Mouse (Mus musculus) myocyte (in vitro differentiated cells): ENCODE results near the gene Ankrd42. TPM values are rescaled to one million over a fixed set of nuclear protein-coding genes. Genes with fewer than 3 reads are reported as not detected.

ENCODE experiments used
- H3K27me3 ChIP-seq: one replicate; pipeline ENCODE4 v1.6.1; 2011; ENCODE audit not compliant: control insufficient read depth, insufficient read depth, insufficient read length
- H3K36me3 ChIP-seq: one replicate; pipeline ENCODE4 v1.6.1; 2011; ENCODE audit not compliant: control insufficient read depth, insufficient read depth
- H3K4me2 ChIP-seq: one replicate; pipeline ENCODE4 v1.6.1; 2011; ENCODE audit warnings: low read depth, control low read depth
- H3K4me3 ChIP-seq: one replicate; pipeline ENCODE4 v1.5.1; 2011; ENCODE audit warnings: mild to moderate bottlenecking, control low read depth, moderate library complexity
- H3K79me2 ChIP-seq: one replicate; pipeline ENCODE4 v1.6.1; 2011; ENCODE audit not compliant: control insufficient read depth, insufficient read depth
- H3ac ChIP-seq: one replicate; pipeline ENCODE4 v1.6.1; 2011; ENCODE audit not compliant: control insufficient read depth, insufficient read length
- CEBPB ChIP-seq: IDR thresholded peaks from 2 replicates; pipeline ENCODE4 v1.6.1; 2011; ENCODE audit warnings: mild to moderate bottlenecking, moderate library complexity; ENCODE audit not compliant: poor library complexity, insufficient read depth, severe bottlenecking
- E2F4 ChIP-seq: IDR thresholded peaks from one replicate; pipeline ENCODE4 v1.6.1; 2011; ENCODE audit warnings: mild to moderate bottlenecking, control low read depth, moderate library complexity; ENCODE audit not compliant: insufficient read depth
- MAX ChIP-seq: IDR thresholded peaks from one replicate; pipeline ENCODE4 v1.6.1; 2011; ENCODE audit warnings: low read depth, mild to moderate bottlenecking, control low read depth
- MYOD1 ChIP-seq, 3 experiments: IDR thresholded peaks; one replicate each; pipeline ENCODE4 v1.6.1; 2011; ENCODE audit warnings: control low read depth in 2 of 3, low read depth in 2 of 3, mild to moderate bottlenecking in 2 of 3, moderate library complexity in 1 of 3; ENCODE audit not compliant: insufficient read length in 2 of 3, control insufficient read depth in 1 of 3
- MYOG ChIP-seq, 3 experiments: IDR thresholded peaks; one replicate each; pipeline ENCODE4 v1.6.1; 2011; ENCODE audit warnings: control low read depth in 2 of 3, low read depth in 2 of 3, mild to moderate bottlenecking in 2 of 3; ENCODE audit not compliant: insufficient read length in 2 of 3, control insufficient read depth in 1 of 3, insufficient read depth in 1 of 3
- POLR2A ChIP-seq: IDR thresholded peaks from one replicate; pipeline ENCODE4 v1.6.1; 2011; ENCODE audit warnings: low read depth, mild to moderate bottlenecking, control low read depth, moderate library complexity; ENCODE audit not compliant: insufficient read length
- POLR2AphosphoS2 ChIP-seq: IDR thresholded peaks from one replicate; pipeline ENCODE4 v1.6.1; 2011; ENCODE audit warnings: low read depth, control low read depth; ENCODE audit not compliant: insufficient read length
- REST ChIP-seq: IDR thresholded peaks from one replicate; pipeline ENCODE4 v1.6.1; 2011; ENCODE audit warnings: mild to moderate bottlenecking, control low read depth, moderate library complexity; ENCODE audit not compliant: insufficient read depth, insufficient read length
- SRF ChIP-seq: IDR thresholded peaks from one replicate; pipeline ENCODE4 v1.6.1; 2011; ENCODE audit warnings: low read depth; ENCODE audit not compliant: control insufficient read depth, insufficient read length
- TCF12 ChIP-seq: IDR thresholded peaks from one replicate; pipeline ENCODE4 v1.6.1; 2011; ENCODE audit warnings: mild to moderate bottlenecking, control low read depth; ENCODE audit not compliant: poor library complexity, insufficient read depth, severe bottlenecking
- TCF3 ChIP-seq: IDR thresholded peaks from one replicate; pipeline ENCODE4 v1.6.1; 2011; ENCODE audit warnings: low read depth, control low read depth; ENCODE audit not compliant: insufficient read length
- USF1 ChIP-seq: IDR thresholded peaks from one replicate; pipeline ENCODE4 v1.6.1; 2011; ENCODE audit warnings: low read depth, mild to moderate bottlenecking, control low read depth, moderate library complexity
- polyA plus RNA-seq: library from polyadenylated mRNA; unstranded; fragments of >200 nt; fragmentation: generic; extraction: Trizol; gene quantifications from one replicate; pipeline ENCODE4 v1.2.1, GENCODE M21; 2012; ENCODE audit warnings: missing spikeins

Ankrd42 gene
- polyA plus RNA-seq, 1 experiment: 0.74 TPM

GRCm38 (mm10) chr7:92668791-92669506 lies 32.0 kb upstream of the Ankrd42 start:
- Histone ChIP-seq H3K36me3 (peaks cover 8% of the 10 kb centered on the region), H3K4me3 (peak overlapping the region; percentile 92), H3K27me3 (no peaks in the 10 kb centered on the region), H3ac (peak overlapping the region; percentile 77), H3K4me2 (peak overlapping the region; percentile 81), H3K79me2 (peaks cover 54% of the 10 kb centered on the region)
- no peak for TF ChIP-seq SRF
- TF ChIP-seq POLR2A: no peak
- TF ChIP-seq TCF12: no peak
- peak in 1 of 3 experiments; percentile 13 for TF ChIP-seq MYOG (IDR thresholded peaks at IDR 0.05; ENCODE audit: control insufficient read depth in 1 of 3, insufficient read depth in 1 of 3, insufficient read length in 2 of 3, low read depth in 2 of 3)
- TF ChIP-seq MYOD1 (IDR thresholded peaks at IDR 0.05; ENCODE audit: control insufficient read depth in 1 of 3, insufficient read length in 2 of 3, low read depth in 2 of 3): peak in 2 of 3 experiments; percentile 20 to 54
- TF ChIP-seq TCF3: no peak

DNA sequence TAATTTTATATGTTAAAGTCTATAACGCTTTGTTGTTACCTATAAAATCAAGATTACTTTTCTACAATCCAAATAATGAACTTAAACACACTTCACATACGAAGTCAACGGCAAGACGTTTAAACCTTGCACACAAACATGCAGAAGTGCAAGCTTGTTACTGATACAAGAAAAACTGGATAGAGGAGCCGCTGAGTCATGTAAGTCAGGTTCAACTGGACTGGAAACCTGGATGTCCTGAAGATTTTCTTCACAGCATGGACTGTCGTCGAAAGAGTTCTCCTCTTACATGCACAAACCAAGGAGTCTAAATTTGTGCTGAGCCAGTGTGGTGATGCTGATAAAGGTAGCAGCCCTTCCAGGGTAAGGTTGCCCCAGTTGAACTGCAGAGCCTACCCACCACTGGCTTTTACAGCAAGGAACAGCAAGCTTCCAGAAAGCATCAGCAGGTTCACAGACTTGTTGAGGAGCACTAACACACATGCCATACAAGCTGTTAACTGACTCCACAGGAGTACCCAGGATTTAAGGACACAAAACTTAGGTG lies 29.4 kb upstream of the Ankrd42 start:
- Histone ChIP-seq H3K27me3 (no peaks in the 10 kb centered on the region), H3K79me2 (peaks cover 63% of the 10 kb centered on the region), H3K4me2 (peak overlapping the region; percentile 81), H3K36me3 (peaks cover 27% of the 10 kb centered on the region), H3K4me3 (peak overlapping the region; percentile 92), H3ac (no peak overlapping the region)
- TF ChIP-seq POLR2A (no peak), SRF (no peak), REST (no peak), TCF3 (no peak), POLR2AphosphoS2 (no peak), USF1 (no peak), MYOG (IDR thresholded peaks at IDR 0.05; ENCODE audit: control insufficient read depth in 1 of 3, insufficient read depth in 1 of 3, insufficient read length in 2 of 3, low read depth in 2 of 3) (no peak), TCF12 (no peak)

DNA sequence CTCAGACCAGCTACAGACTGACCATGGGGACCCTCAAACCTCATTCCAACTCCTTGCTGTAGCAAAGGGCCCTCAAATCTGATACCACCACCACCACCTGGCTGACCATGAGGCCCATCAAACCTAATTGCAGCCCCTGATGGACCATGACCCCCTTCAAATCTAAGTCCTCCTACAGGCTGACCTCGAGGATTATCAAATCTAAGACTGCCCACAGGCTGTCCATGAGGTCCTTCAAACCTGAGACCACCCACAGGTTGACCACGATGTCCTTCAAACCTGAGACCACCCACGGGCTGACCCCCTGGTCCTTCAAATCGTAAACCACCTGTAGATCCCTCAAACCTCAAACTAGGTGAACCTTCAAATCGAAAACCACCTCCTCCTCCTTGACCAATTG lies 21.1 kb upstream of the Ankrd42 start:
- H3K36me3 ChIP-seq: peaks cover 69% of the 10 kb centered on the region
- no peak for TF ChIP-seq MYOD1 (IDR thresholded peaks at IDR 0.05; ENCODE audit: control insufficient read depth in 1 of 3, insufficient read length in 2 of 3, low read depth in 2 of 3)
- TF ChIP-seq MYOG (IDR thresholded peaks at IDR 0.05; ENCODE audit: control insufficient read depth in 1 of 3, insufficient read depth in 1 of 3, insufficient read length in 2 of 3, low read depth in 2 of 3): no peak
- TF ChIP-seq E2F4: no peak
- TF ChIP-seq MAX: no peak
- no peak for TF ChIP-seq REST
- no peak for TF ChIP-seq SRF
- TF ChIP-seq TCF12: no peak
- TF ChIP-seq TCF3: no peak
- TF ChIP-seq POLR2AphosphoS2: no peak
- no peak for TF ChIP-seq POLR2A
- no peak for TF ChIP-seq CEBPB
- TF ChIP-seq USF1: no peak
- no peaks in the 10 kb centered on the region for H3K27me3 ChIP-seq
- H3K4me3 ChIP-seq: no peak overlapping the region
- H3K4me2 ChIP-seq: no peak overlapping the region
- H3K79me2 ChIP-seq: peaks cover 52% of the 10 kb centered on the region
- no peak overlapping the region for H3ac ChIP-seq

DNA sequence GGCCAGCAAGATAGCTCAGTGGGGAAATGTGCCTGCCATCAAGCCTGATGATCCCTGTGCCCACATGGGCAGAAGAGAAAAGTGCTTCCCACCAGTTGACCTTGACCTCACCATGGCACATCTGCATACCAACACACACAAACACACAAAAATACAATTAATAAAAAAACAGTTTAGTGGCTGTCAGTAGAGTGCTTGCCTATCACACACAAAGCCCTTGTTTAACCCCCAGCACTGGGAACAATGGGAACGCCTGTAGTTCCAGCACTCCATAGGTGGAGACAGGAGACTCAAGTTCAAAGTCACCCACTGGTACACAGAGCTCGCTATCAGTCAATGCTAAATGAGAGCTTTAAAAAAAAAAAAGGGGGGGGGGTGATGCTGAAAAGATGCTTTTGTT lies 19.4 kb upstream of the Ankrd42 start:
- Histone ChIP-seq H3K79me2 (peaks cover 58% of the 10 kb centered on the region), H3K36me3 (peaks cover 59% of the 10 kb centered on the region), H3K4me3 (no peak overlapping the region), H3ac (no peak overlapping the region), H3K27me3 (no peaks in the 10 kb centered on the region), H3K4me2 (no peak overlapping the region)
- TF ChIP-seq SRF (no peak), POLR2A (no peak), TCF12 (no peak), CEBPB (no peak), TCF3 (no peak), MYOD1 (IDR thresholded peaks at IDR 0.05; ENCODE audit: control insufficient read depth in 1 of 3, insufficient read length in 2 of 3, low read depth in 2 of 3) (no peak), MYOG (IDR thresholded peaks at IDR 0.05; ENCODE audit: control insufficient read depth in 1 of 3, insufficient read depth in 1 of 3, insufficient read length in 2 of 3, low read depth in 2 of 3) (no peak), MAX (no peak)
